Mouse (Mus musculus) left cerebral cortex, adult 18-20 months (tissue): Measurements from ENCODE around the gene Pitpnm1. TPM values are rescaled to one million over a fixed set of nuclear protein-coding genes. Genes with fewer than 3 reads are reported as not detected.
"Not testable (repeated sequence)": the region's sequence is repeated elsewhere in the genome, so short reads cannot be mapped to it uniquely, and the experiment has no call there.

Experiments used
- DNase-seq, 2 experiments: peaks; one replicate each; pipeline ENCODE4 v3.0.0; 2021 to 2022; ENCODE audit warnings: low spot score in 2 of 2, mixed read lengths in 1 of 2
- total RNA-seq, 2 experiments: library from RNA; stranded (reverse); gene quantifications; 2 replicates each; pipeline ENCODE4 v1.2.3; 2021

Pitpnm1 gene
- total RNA-seq, 2 experiments from 2014 or later = 210 to 214 TPM

GRCm38 (mm10) chr19:4115816-4116215 is 16.0 kb downstream of the Pitpnm1 start:
- no peak for DNase-seq

DNA sequence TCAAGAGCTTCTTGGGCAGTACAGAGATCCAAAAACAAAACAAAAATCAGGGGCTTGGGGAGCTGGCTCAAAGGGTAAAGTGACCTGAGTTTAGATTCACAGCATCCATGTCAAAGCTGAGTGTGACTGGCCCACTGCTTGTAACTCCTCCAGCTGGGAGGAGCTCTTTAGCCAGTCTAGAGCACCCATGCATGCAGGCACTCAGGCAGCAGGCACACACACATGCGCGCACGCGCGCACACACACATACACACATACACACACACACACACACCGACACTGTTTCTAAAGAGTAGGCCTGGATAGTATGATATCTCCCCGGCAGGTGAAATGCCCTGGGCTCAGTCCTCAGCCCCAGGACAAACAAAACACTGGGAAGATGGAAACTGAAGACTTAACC is 17.2 kb downstream of the Pitpnm1 start:
- no peak for DNase-seq

DNA sequence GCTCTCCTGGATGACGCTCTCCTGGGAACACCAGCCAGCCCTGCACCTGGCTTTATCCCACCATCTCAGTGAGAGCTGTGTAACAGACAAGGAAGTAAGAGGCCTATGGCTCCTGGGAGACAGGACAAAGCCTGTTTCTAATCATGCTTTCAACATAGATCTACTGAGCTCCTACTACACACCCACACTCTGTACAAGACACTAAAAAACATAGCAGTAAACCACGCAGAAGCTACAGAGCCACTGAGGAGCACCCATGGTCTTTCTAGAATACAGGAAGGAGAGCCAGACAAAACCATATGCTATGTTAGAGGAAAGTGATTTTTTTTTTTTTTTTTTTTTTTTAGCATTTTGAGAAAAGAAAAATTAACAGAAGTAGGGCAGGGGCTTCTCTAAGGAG is 18.6 kb downstream of the Pitpnm1 start:
- no peak for DNase-seq

GRCm38 (mm10) chr19:4119716-4120487 is 20.1 kb downstream of the Pitpnm1 start:
- DNase-seq = no peak

DNA sequence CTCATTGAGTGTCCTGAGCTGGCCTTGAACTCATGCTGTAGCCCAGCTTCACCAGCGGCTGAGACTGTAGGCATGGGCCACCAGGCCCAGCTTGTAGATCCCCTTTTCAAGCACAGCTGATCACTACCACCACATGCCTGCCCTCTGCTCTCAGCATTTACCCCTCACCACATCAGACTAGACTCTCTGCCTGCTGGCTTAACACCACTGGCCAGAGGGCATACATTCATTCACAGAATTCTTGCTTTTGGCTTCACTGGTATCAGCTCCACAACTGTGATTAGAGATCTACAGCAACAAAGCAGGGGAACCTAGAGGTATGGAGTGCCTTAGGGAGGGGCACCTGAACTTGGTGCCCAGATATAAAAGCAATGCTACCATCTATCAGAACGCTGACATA is 20.7 kb downstream of the Pitpnm1 start:
- no peak for DNase-seq

- peak; percentile 97 to 98 for DNase-seq
Observed at GRCm38 (mm10) chr19:4121097-4121805, 21.5 kb downstream of the Pitpnm1 start.

DNA sequence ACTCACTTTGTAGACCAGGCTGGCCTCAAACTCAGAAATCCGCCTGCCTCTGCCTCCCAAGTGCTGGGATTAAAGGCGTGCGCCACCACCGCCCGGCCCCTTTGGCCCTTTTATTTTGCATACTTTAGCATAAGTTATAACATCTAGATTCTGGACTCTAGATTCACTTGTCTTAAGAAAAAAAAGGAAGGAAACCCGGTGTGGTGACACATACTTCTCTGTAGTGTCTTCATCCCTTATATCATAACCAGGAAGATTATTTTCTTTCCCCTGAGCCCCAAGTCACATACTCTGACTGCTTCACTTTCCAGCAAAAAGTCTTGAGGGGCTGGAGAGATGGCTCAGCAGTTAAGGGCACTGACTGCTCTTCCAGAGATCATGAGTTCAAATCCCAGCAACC is 22.1 kb downstream of the Pitpnm1 start:
- not testable (repeated sequence) for DNase-seq

- no peak for DNase-seq
Observed at GRCm38 (mm10) chr19:4122411-4123370, 22.9 kb downstream of the Pitpnm1 start.

GRCm38 (mm10) chr19:4124432-4124831 is 24.6 kb downstream of the Pitpnm1 start:
- DNase-seq = no peak

- peak in 1 of 2 experiments; percentile 24 for DNase-seq
Observed at GRCm38 (mm10) chr19:4125268-4125667, 25.5 kb downstream of the Pitpnm1 start.

DNA sequence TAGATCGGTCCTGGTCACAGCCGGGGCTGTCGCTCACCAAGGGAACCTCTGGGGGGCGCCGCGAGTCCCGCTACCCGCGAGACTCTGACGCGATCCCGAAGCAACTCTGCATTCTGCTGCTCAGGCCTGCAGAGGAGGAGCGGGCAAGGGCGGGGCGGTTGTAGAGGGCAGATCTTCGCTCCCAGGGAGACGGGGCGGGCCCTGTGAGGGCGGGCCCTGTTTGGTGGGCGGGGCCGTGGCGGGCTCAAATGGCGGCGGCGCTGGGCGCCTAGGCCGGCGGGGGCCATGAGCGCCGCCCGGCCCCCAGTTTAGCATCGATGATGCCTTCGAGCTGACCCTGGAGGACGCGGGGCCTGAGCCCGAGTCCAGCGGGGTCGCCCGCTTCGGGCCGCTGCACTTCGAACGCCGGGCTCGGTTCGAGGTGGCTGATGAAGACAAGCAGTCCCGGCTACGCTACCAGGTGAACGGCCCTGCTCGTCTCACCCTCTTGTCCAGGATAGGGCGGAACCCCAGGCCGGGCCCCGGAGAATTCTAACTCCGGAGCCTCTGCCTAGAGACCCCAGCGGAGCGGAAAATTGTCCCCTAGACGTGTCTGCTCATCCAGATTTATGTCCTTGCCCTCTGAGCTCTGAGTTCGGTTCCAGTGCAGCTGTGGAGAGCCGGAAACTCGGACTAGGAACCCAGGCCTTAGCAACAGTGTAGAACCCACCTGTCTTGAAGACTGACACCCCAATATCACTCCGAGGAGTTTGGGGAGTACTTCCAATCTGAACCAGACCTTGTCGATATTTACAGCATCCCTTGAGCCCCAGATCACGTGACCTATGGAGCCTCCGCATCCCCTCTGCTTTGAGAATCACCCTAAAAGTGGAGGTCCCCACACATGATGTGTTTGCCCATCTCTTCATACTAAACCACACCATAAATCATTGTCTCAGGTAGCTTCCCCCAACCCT is 26.2 kb downstream of the Pitpnm1 start, which contains the start of gene Aip:
Gene Aip, minus strand, starts transcription at position 118 of the 956 bp plus-strand sequence.
- DNase-seq = peak; percentile 96 to 98

DNA sequence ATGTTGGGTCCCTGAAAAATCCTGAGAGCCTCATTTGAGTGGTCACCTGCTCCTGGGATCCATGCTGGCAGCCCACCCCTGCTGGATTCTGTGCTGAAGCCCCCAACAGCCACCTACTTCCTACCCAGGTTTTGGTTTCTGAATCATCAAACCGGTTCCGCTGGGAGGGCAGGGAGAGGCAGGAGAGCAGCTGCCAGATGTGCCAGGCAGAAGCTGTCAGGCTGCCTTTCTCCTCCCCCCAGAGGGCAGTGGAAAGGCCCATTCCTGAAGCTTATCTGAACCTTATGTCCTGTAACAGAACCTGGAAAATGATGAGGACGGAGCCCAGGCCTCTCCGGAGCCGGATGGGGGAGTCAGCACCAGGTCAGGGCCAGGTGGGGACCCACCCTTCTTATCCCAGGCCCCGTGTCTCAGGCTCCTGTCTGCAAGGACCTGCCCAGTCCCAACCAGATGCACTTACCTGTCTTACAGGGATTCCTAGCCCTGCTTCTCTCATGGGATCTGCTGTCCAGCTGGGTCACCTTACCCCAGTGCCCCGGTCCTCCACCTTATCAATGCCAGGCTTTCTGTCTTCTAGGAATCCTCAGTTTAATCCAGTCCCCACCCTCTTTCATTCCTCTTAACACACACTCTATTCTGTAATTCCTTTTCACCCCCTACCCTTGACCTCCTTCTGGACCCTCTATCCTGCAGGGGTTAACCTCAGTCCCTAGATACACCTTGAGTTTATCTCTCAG is 27.1 kb downstream of the Pitpnm1 start:
- DNase-seq = no peak

DNA sequence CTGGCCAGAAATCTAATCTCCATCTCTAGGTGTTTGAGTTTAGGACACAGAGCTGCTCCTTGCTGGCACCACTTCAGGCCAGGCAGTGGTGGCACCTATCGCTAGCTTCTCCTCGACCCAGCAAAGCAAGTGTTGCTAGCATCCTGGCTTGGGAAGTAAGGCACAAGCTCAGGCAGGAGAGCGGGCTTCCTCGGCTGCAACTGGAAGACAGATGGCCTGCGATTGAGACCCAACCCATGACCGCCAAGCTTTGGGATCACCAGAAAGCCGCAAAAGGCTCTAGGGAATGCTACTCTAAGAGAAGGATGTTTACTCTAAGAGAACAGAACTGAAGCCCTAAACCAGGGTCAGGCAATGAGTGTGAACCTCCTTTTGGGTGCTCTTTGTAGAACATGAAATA is 29.7 kb downstream of the Pitpnm1 start:
- no peak for DNase-seq

DNA sequence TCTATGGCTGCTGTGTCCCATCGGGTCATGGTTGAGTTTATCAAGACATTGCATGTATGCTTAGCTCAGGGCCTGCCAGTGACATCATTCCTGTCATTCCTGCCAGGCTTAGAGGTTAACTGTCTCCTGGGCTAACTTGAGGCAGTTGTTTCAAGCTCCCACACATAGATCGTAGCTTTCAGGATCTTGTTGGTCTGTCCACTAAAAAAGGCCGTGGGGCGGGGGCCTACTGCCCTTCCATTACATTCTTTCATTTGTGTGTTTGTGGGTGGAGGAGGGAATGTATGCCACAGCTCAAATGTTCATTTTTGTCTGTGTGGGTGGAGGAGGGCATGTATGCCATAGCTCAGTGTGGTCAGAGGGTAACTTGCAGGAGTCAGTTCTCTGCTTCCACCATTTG is 30.3 kb downstream of the Pitpnm1 start:
- DNase-seq = no peak

DNA sequence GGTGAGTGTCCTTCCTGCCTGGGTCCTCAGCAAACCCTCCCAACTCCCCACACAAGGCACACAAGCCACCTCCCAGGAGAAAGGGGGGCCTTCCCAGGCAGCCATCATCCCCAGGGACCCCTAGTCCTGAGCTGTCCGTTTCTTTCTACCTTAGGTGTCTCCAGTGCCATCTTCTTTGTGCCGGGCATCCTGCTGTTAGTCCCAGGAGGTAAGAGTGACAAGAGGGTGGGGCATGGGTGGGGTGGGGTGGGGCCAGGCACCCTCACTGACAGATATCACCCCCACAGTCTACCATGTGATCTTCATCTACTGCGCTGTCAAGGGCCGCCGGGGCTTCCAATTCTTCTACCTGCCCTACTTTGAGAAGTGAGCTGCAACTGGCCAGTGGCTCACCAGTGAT is 31.3 kb downstream of the Pitpnm1 start:
- no peak for DNase-seq

DNA sequence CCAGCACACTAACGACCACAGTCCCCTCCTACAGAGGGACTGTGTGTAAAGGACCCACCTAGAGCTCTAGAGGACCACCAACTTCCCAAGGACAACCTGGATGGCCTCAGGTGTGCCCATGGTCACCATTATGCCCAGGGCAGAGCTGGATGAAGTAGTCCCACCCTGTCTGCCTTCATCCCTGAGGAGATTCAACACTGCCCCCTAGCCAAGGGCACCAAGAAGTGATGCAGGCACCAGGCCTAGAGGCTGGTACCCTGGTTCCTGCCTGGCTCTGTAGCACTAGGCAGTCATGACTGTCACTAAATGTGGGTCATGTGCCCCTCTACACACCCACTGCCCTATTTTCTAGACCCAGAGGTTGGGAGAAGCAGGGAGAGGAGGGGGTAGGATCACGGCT is 32.0 kb downstream of the Pitpnm1 start:
- no peak for DNase-seq

DNA sequence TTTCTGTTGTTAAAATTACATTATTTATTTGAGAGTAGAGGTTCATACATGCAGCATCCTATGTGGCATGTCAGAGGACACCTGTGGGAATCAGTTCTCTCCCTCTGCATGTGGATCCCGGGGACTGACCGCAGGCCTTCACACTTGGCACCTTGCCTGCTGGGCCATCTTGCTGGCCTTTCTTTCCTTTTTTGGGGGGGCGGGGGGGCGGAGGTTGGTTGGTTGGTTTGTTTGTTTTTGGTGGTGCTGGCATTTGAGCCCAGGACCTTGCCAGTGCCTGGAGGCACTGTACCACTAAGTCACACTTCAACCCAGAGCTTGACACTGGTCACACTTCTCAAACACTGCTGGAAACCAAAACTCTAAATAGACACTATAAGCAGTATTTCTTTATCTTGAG is 34.6 kb downstream of the Pitpnm1 start:
- DNase-seq = no peak

DNA sequence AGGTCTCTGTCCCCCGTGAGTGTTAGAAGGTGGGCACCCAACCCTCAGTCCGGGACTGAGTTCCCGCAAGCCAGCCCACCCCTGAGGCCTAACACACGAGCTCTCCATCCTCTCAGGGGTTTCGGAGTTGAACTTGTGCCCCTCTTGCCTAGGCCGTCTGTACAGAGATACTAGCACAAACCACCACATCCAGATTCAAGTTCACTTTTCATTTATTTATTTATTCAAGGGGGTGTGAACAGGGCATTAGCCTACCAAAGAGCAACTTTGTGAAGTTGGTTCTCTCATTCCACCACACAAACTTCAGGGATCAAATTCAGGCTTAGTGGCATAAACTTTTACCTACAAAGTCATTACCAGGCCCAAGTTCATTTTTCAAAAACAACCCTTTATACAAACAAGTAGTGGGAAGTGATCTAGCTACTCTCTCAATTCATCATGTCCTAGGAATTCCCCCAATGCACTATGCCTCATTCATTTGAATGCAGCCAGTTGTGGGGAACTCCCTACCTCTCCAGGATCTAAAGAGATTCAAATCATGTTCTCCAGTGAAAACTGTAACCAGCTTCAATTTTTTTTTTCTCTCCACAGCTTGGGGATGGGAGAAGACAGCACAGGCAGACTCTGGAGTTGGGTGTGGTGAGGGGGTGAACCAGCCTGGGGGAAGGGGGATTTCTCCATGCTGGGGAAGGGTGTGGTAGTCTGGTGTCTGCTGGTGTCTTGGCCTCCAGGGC is 35.6 kb downstream of the Pitpnm1 start:
- not testable (repeated sequence) for DNase-seq

GRCm38 (mm10) chr19:4135963-4136345 is 36.2 kb downstream of the Pitpnm1 start:
- DNase-seq = not testable (repeated sequence)
